Mouse (Mus musculus) MEL (cell line): Measurements from ENCODE around the gene Rtn4rl2. TPM values are rescaled to one million over a fixed set of nuclear protein-coding genes. Genes with fewer than 3 reads are reported as not detected.

Source experiments
- DNase-seq: peaks from one replicate; pipeline ENCODE4 v3.0.0; 2011; ENCODE audit warnings: low read depth, low spot score
- H3K27ac ChIP-seq: 2 replicates; pipeline ENCODE4 v1.5.1; 2012; ENCODE audit warnings: low read depth, mild to moderate bottlenecking, control low read depth, low read length, moderate library complexity; ENCODE audit not compliant: control insufficient read depth
- H3K27me3 ChIP-seq, 2 experiments: fragments of 150-350 bp in 1 of 2; sonication (generic) in 1 of 2; 2 replicates each; pipeline ENCODE4 v1.6.1; 2012; ENCODE audit warnings: low read length in 2 of 2, mild to moderate bottlenecking in 2 of 2, improper control_type of control experiment in 1 of 2, moderate library complexity in 1 of 2; ENCODE audit not compliant: insufficient read depth in 2 of 2, control insufficient read depth in 1 of 2
- H3K36me3 ChIP-seq, 2 experiments: 2 replicates each; pipeline ENCODE4 v1.6.1; 2012 to 2014; ENCODE audit warnings: low read length in 2 of 2, improper control_type of control experiment in 1 of 2, inconsistent platforms in 1 of 2, mild to moderate bottlenecking in 1 of 2; ENCODE audit not compliant: insufficient read depth in 2 of 2, control insufficient read depth in 1 of 2
- H3K4me1 ChIP-seq, 2 experiments: fragments of 150-350 bp in 1 of 2; sonication (generic) in 1 of 2; 2 replicates each; pipeline ENCODE4 v1.6.1; 2012; ENCODE audit warnings: low read length in 2 of 2, improper control_type of control experiment in 1 of 2, mild to moderate bottlenecking in 1 of 2; ENCODE audit not compliant: insufficient read depth in 2 of 2, control insufficient read depth in 1 of 2
- H3K4me3 ChIP-seq, 2 experiments: fragments of 150-350 bp in 1 of 2; sonication (generic) in 1 of 2; 2 replicates each; pipeline ENCODE4 v1.5.1; 2012; ENCODE audit warnings: low read depth in 2 of 2, low read length in 2 of 2, mild to moderate bottlenecking in 2 of 2, moderate library complexity in 2 of 2, control low read depth in 1 of 2, improper control_type of control experiment in 1 of 2; ENCODE audit not compliant: control insufficient read depth in 1 of 2, insufficient read depth in 1 of 2
- H3K79me2 ChIP-seq: 2 replicates; pipeline ENCODE4 v1.6.1; 2012; ENCODE audit warnings: mild to moderate bottlenecking, low read length, moderate library complexity; ENCODE audit not compliant: control insufficient read depth, poor library complexity, insufficient read depth
- H3K9ac ChIP-seq: 2 replicates; pipeline ENCODE4 v1.6.1; 2012; ENCODE audit warnings: low read depth, mild to moderate bottlenecking, control low read depth, low read length, moderate library complexity; ENCODE audit not compliant: control insufficient read depth, poor library complexity, severe bottlenecking
- H3K9me3 ChIP-seq: fragments of 150-350 bp; sonication (generic); replicated peaks from 2 replicates; pipeline ENCODE4 v1.6.1; 2012; ENCODE audit warnings: mild to moderate bottlenecking, low read length, improper control_type of control experiment, moderate library complexity; ENCODE audit not compliant: insufficient read depth
- BHLHE40 ChIP-seq: IDR thresholded peaks from 2 replicates; pipeline ENCODE4 v1.6.1; 2012; ENCODE audit warnings: low read depth, mild to moderate bottlenecking, inconsistent platforms, low read length, improper control_type of control experiment, borderline replicate concordance
- CHD1 ChIP-seq: IDR thresholded peaks from 2 replicates; pipeline ENCODE4 v1.6.1; 2012; ENCODE audit warnings: low read depth, mild to moderate bottlenecking, inconsistent platforms, low read length, improper control_type of control experiment
- CHD2 ChIP-seq: IDR thresholded peaks from 2 replicates; pipeline ENCODE4 v1.6.1; 2011; ENCODE audit warnings: low read length, improper control_type of control experiment
- CTCF ChIP-seq, 3 experiments: IDR thresholded peaks in 2 of 3; conservative IDR thresholded peaks in 1 of 3; 2 replicates each; pipeline ENCODE4 v1.5.1; 2011 to 2012; ENCODE audit warnings: low read length in 3 of 3, low read depth in 2 of 3, mild to moderate bottlenecking in 2 of 3, improper control_type of control experiment in 1 of 3, inconsistent platforms in 1 of 3, mixed read lengths in 1 of 3, moderate library complexity in 1 of 3; ENCODE audit not compliant: control insufficient read depth in 1 of 3, insufficient read depth in 1 of 3, poor library complexity in 1 of 3, severe bottlenecking in 1 of 3
- E2F4 ChIP-seq: IDR thresholded peaks from 2 replicates; pipeline ENCODE4 v1.6.1; 2011; ENCODE audit warnings: low read depth, low read length, improper control_type of control experiment, borderline replicate concordance
- ELF1 ChIP-seq: IDR thresholded peaks from 2 replicates; pipeline ENCODE4 v1.6.1; 2014; ENCODE audit warnings: low read depth, mild to moderate bottlenecking, inconsistent platforms, low read length, improper control_type of control experiment, moderate library complexity
- EP300 ChIP-seq, 2 experiments: IDR thresholded peaks; 2 replicates each; pipeline ENCODE4 v1.6.1; 2011; ENCODE audit warnings: improper control_type of control experiment in 2 of 2, low read length in 2 of 2, low read depth in 1 of 2, mild to moderate bottlenecking in 1 of 2
- ETS1 ChIP-seq: IDR thresholded peaks from 2 replicates; pipeline ENCODE4 v1.6.1; 2012; ENCODE audit warnings: low read depth, mild to moderate bottlenecking, inconsistent platforms, low read length, improper control_type of control experiment, moderate library complexity
- GABPA ChIP-seq: IDR thresholded peaks from 2 replicates; pipeline ENCODE4 v1.6.1; 2012; ENCODE audit warnings: low read depth, mild to moderate bottlenecking, inconsistent platforms, low read length, improper control_type of control experiment, moderate library complexity
- GATA1 ChIP-seq: IDR thresholded peaks from 2 replicates; pipeline ENCODE4 v1.6.1; 2011; ENCODE audit warnings: low read depth, low read length, improper control_type of control experiment
- HCFC1 ChIP-seq: IDR thresholded peaks from 2 replicates; pipeline ENCODE4 v1.6.1; 2012; ENCODE audit warnings: low read depth, mild to moderate bottlenecking, inconsistent platforms, low read length, improper control_type of control experiment, moderate library complexity
- JUND ChIP-seq: IDR thresholded peaks from 2 replicates; pipeline ENCODE4 v1.6.1; 2011; ENCODE audit warnings: low read depth, mild to moderate bottlenecking, improper control_type of control experiment, low read length
- KAT2A ChIP-seq: conservative IDR thresholded peaks from 2 replicates; pipeline ENCODE4 v1.6.1; 2012; ENCODE audit warnings: low read depth, low read length, improper control_type of control experiment, inconsistent platforms
- MAFK ChIP-seq: IDR thresholded peaks from 2 replicates; pipeline ENCODE4 v1.6.1; 2011; ENCODE audit warnings: low read depth, mild to moderate bottlenecking, low read length, improper control_type of control experiment, borderline replicate concordance
- MAX ChIP-seq: IDR thresholded peaks from 2 replicates; pipeline ENCODE4 v1.6.1; 2011; ENCODE audit warnings: low read length, improper control_type of control experiment
- MAZ ChIP-seq: IDR thresholded peaks from 2 replicates; pipeline ENCODE4 v1.6.1; 2012; ENCODE audit warnings: low read depth, mild to moderate bottlenecking, inconsistent platforms, low read length, improper control_type of control experiment
- MEF2A ChIP-seq: IDR thresholded peaks from 2 replicates; pipeline ENCODE4 v1.6.1; 2014; ENCODE audit warnings: low read depth, mild to moderate bottlenecking, inconsistent platforms, low read length, improper control_type of control experiment; ENCODE audit not compliant: poor library complexity, insufficient replicate concordance, severe bottlenecking; ENCODE audit errors: extremely low read depth
- MXI1 ChIP-seq: IDR thresholded peaks from 2 replicates; pipeline ENCODE4 v1.6.1; 2011; ENCODE audit warnings: mild to moderate bottlenecking, low read depth, low read length, improper control_type of control experiment
- MYB ChIP-seq: IDR thresholded peaks from 2 replicates; pipeline ENCODE4 v1.6.1; 2011; ENCODE audit warnings: mild to moderate bottlenecking, low read depth, low read length, improper control_type of control experiment
- MYC ChIP-seq: IDR thresholded peaks from 2 replicates; pipeline ENCODE4 v1.6.1; 2011; ENCODE audit warnings: low read depth, mild to moderate bottlenecking, low read length, improper control_type of control experiment, moderate library complexity
- NELFE ChIP-seq: IDR thresholded peaks from 2 replicates; pipeline ENCODE4 v1.6.1; 2011; ENCODE audit warnings: low read depth, low read length, improper control_type of control experiment
- NRF1 ChIP-seq: IDR thresholded peaks from 2 replicates; pipeline ENCODE4 v1.6.1; 2014; ENCODE audit warnings: low read depth, mild to moderate bottlenecking, inconsistent platforms, low read length, improper control_type of control experiment, moderate library complexity; ENCODE audit not compliant: poor library complexity, insufficient read depth, severe bottlenecking
- POLR2A ChIP-seq, 2 experiments: IDR thresholded peaks; 2 replicates each; pipeline ENCODE4 v1.6.1; 2011 to 2012; ENCODE audit warnings: low read length in 2 of 2, mild to moderate bottlenecking in 2 of 2, control low read depth in 1 of 2, improper control_type of control experiment in 1 of 2, low read depth in 1 of 2, moderate library complexity in 1 of 2; ENCODE audit not compliant: control insufficient read depth in 1 of 2, insufficient read depth in 1 of 2, poor library complexity in 1 of 2
- POLR2AphosphoS2 ChIP-seq: IDR thresholded peaks from 2 replicates; pipeline ENCODE4 v1.6.1; 2011; ENCODE audit warnings: low read length, improper control_type of control experiment
- POLR2AphosphoS5 ChIP-seq: IDR thresholded peaks from 2 replicates; pipeline ENCODE4 v1.6.1; 2012; ENCODE audit warnings: low read depth, borderline replicate concordance, mild to moderate bottlenecking, inconsistent platforms, low read length, moderate library complexity, mixed read lengths
- RAD21 ChIP-seq: IDR thresholded peaks from 2 replicates; pipeline ENCODE4 v1.6.1; 2011; ENCODE audit warnings: mild to moderate bottlenecking, low read depth, low read length, improper control_type of control experiment
- RCOR1 ChIP-seq: IDR thresholded peaks from 2 replicates; pipeline ENCODE4 v1.6.1; 2012; ENCODE audit warnings: low read depth, mild to moderate bottlenecking, inconsistent platforms, low read length, improper control_type of control experiment
- SIN3A ChIP-seq: IDR thresholded peaks from 2 replicates; pipeline ENCODE4 v1.6.1; 2012; ENCODE audit warnings: low read length, improper control_type of control experiment, inconsistent platforms
- SMC3 ChIP-seq: IDR thresholded peaks from 2 replicates; pipeline ENCODE4 v1.6.1; 2011; ENCODE audit warnings: low read depth, low read length, improper control_type of control experiment
- TAL1 ChIP-seq: IDR thresholded peaks from 2 replicates; pipeline ENCODE4 v1.6.1; 2012; ENCODE audit warnings: mild to moderate bottlenecking, inconsistent platforms, low read length, moderate library complexity, mixed read lengths
- TBP ChIP-seq: IDR thresholded peaks from 2 replicates; pipeline ENCODE4 v1.8.0; 2011; ENCODE audit warnings: low read depth, low read length, improper control_type of control experiment
- TCF12 ChIP-seq: IDR thresholded peaks from 2 replicates; pipeline ENCODE4 v1.6.1; 2014; ENCODE audit warnings: low read depth, mild to moderate bottlenecking, inconsistent platforms, low read length, improper control_type of control experiment, moderate library complexity
- UBTF ChIP-seq: IDR thresholded peaks from 2 replicates; pipeline ENCODE4 v1.6.1; 2012; ENCODE audit warnings: low read depth, mild to moderate bottlenecking, inconsistent platforms, low read length, improper control_type of control experiment, moderate library complexity, borderline replicate concordance; ENCODE audit not compliant: insufficient read depth
- USF1 ChIP-seq: IDR thresholded peaks from 2 replicates; pipeline ENCODE4 v1.6.1; 2014; ENCODE audit warnings: low read depth, mild to moderate bottlenecking, inconsistent platforms, low read length, improper control_type of control experiment, moderate library complexity
- USF2 ChIP-seq, 2 experiments: IDR thresholded peaks; 2 replicates each; pipeline ENCODE4 v1.6.1; 2011 to 2012; ENCODE audit warnings: improper control_type of control experiment in 2 of 2, low read length in 2 of 2, borderline replicate concordance in 1 of 2, inconsistent platforms in 1 of 2, low read depth in 1 of 2, mild to moderate bottlenecking in 1 of 2; ENCODE audit not compliant: insufficient read depth in 1 of 2
- ZC3H11A ChIP-seq: IDR thresholded peaks from 2 replicates; pipeline ENCODE4 v1.6.1; 2012; ENCODE audit warnings: low read depth, mild to moderate bottlenecking, inconsistent platforms, low read length, improper control_type of control experiment
- ZKSCAN1 ChIP-seq: IDR thresholded peaks from 2 replicates; pipeline ENCODE4 v1.6.1; 2012; ENCODE audit warnings: low read depth, mild to moderate bottlenecking, inconsistent platforms, low read length, improper control_type of control experiment, moderate library complexity
- ZMIZ1 ChIP-seq: IDR thresholded peaks from 2 replicates; pipeline ENCODE4 v1.6.1; 2012; ENCODE audit warnings: low read depth, mild to moderate bottlenecking, inconsistent platforms, low read length, improper control_type of control experiment, moderate library complexity
- polyA plus RNA-seq, 2 experiments: library from polyadenylated mRNA; stranded (reverse) in 1 of 2; unstranded in 1 of 2; fragments of >175 nt in 1 of 2; fragments of >200 nt in 1 of 2; gene quantifications; 2 replicates each; pipeline versions ENCODE4 v1.2.1 to v1.2.4; 2012; ENCODE audit warnings: low replicate concordance in 2 of 2, low read depth in 1 of 2; ENCODE audit not compliant: insufficient read length in 2 of 2, insufficient read depth in 1 of 2, missing spikeins in 1 of 2
- total RNA-seq: library from RNA; depleted of rRNA; stranded (reverse); fragments of 300-350 nt; gene quantifications from 2 replicates; pipeline ENCODE4 v1.2.3, GENCODE M21; 2012

The Rtn4rl2 gene
- total and polyA plus RNA-seq, 3 experiments, result 0.12 to 1.1 TPM; not detected in 1

GRCm38 (mm10) chr2:84845226-84845625 is 41.3 kb downstream of the Rtn4rl2 start:
- Histone ChIP-seq H3K9me3 (no peaks in the 10 kb centered on the region), H3K27me3 (no peaks in the 10 kb centered on the region), H3K27ac (no peak overlapping the region), H3K4me1 (peaks cover 25 to 26% of the 10 kb centered on the region in 2 experiments), H3K4me3 (no peak overlapping the region), H3K9ac (no peak overlapping the region), H3K36me3 (peaks cover 8 to 40% of the 10 kb centered on the region in 2 experiments), H3K79me2 (peaks cover 60% of the 10 kb centered on the region)
- DNase-seq, result peak; percentile 50
- TF ChIP-seq MAX, result no peak
- no peak for TF ChIP-seq CHD1
- TF ChIP-seq NRF1, result no peak
- no peak for TF ChIP-seq TAL1
- TF ChIP-seq RCOR1, result peak; percentile 87
- no peak for TF ChIP-seq E2F4
- TF ChIP-seq SMC3, result no peak
- TF ChIP-seq RAD21, result no peak
- TF ChIP-seq POLR2A (IDR thresholded peaks at IDR 0.05; ENCODE audit: control insufficient read depth in 1 of 2, insufficient read depth in 1 of 2, low read depth in 1 of 2, low read length in 2 of 2, poor library complexity in 1 of 2), result no peak
- no peak for TF ChIP-seq NELFE
- TF ChIP-seq CHD2, result no peak
- TF ChIP-seq MEF2A, result no peak
- TF ChIP-seq MAZ, result no peak
- TF ChIP-seq POLR2AphosphoS5, result no peak
- TF ChIP-seq KAT2A, result no peak
- peak; percentile 79; the same call in 1 of the 2 replicates for TF ChIP-seq TCF12
- peak; percentile 70 to 78 for TF ChIP-seq EP300 (IDR thresholded peaks at IDR 0.05; ENCODE audit: low read depth in 1 of 2, low read length in 2 of 2)
- TF ChIP-seq ZMIZ1, result no peak
- no peak for TF ChIP-seq TBP
- TF ChIP-seq GATA1, result peak; percentile 61
- TF ChIP-seq BHLHE40, result no peak
- TF ChIP-seq UBTF, result no peak
- no peak for TF ChIP-seq MYC
- TF ChIP-seq USF2 (IDR thresholded peaks at IDR 0.05; ENCODE audit: borderline replicate concordance in 1 of 2, insufficient read depth in 1 of 2, low read depth in 1 of 2, low read length in 2 of 2), result no peak
- TF ChIP-seq ELF1, result peak; percentile 40; the same call in 1 of the 2 replicates
- TF ChIP-seq HCFC1, result no peak
- peak; percentile 71 for TF ChIP-seq SIN3A
- TF ChIP-seq MXI1, result peak; percentile 36; the same call in 1 of the 2 replicates
- no peak for TF ChIP-seq MAFK
- no peak for TF ChIP-seq JUND
- no peak for TF ChIP-seq ZC3H11A
- TF ChIP-seq GABPA, result no peak
- TF ChIP-seq ZKSCAN1, result no peak
- TF ChIP-seq POLR2AphosphoS2, result 0 out of 2 replicates have a peak, but pooled peaks have one; percentile 51
- TF ChIP-seq MYB, result no peak
- TF ChIP-seq CTCF (IDR thresholded peaks at IDR 0.05 in 2 of 3, conservative IDR thresholded peaks at IDR 0.05 in 1 of 3; ENCODE audit: control insufficient read depth in 1 of 3, insufficient read depth in 1 of 3, low read depth in 2 of 3, low read length in 3 of 3, poor library complexity in 1 of 3, severe bottlenecking in 1 of 3), result no peak
- peak; percentile 69 for TF ChIP-seq ETS1
- no peak for TF ChIP-seq USF1
